Mouse (Mus musculus): Measurements from ENCODE around the gene Dnajc5.
A peak's percentile ranks its signal among the peaks of the same experiment; 100 is the strongest.

Dnajc5 gene

GRCm38 (mm10) chr2:181511231-181511630, 9.1 kb upstream of the Dnajc5 start:
- no peak for DNase-seq (ENCODE audit: low read depth)

DNA sequence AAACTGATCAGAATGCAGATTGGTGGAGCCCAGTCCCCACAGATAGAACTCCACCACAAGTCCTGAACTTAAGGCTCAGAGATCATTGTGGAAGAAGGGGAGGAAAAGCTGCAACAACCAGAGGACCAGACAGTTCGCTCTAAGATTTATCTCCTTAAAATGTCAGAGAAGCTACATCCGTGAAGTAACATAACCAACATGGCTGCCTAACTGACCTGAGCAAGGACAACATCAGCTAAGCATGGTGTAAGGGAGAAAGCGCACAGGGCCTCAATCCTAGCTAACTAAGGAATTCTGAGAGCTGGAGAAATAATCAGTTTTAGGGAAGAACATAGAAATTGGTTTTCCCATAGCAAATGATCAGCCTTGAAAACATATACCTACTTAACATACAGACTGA, 1.1 kb upstream of the Dnajc5 start:
- no peak for DNase-seq (ENCODE audit: low read depth)

GRCm38 (mm10) chr2:181520936-181521227, 597 bp downstream of the Dnajc5 start:
- no peak for DNase-seq (ENCODE audit: low read depth)

DNA sequence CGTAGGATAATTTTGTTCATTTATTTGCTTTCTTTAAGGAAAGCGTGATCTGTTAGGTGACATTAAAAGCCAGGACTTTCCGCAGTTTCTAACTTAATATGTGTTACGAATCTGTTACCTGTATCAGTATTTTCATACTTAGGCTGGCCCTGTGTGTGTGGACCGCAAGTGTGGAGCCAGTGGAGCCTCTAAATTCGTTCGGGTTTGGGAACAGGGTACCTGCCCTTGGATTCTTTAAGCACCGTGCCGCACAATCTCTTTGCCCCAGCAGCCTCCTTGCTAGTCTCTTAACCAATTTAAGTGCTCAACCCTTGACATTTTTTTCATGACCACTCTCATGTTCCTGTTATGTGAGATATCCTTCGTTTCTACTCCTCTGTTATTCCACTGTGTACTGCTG, 1.2 kb downstream of the Dnajc5 start:
- DNase-seq (ENCODE audit: low read depth): no peak

GRCm38 (mm10) chr2:181522811-181523210, 2.5 kb downstream of the Dnajc5 start:
- peak; percentile 39 for DNase-seq (ENCODE audit: low read depth)

GRCm38 (mm10) chr2:181525526-181525925, 5.2 kb downstream of the Dnajc5 start:
- DNase-seq (ENCODE audit: low read depth): no peak

DNA sequence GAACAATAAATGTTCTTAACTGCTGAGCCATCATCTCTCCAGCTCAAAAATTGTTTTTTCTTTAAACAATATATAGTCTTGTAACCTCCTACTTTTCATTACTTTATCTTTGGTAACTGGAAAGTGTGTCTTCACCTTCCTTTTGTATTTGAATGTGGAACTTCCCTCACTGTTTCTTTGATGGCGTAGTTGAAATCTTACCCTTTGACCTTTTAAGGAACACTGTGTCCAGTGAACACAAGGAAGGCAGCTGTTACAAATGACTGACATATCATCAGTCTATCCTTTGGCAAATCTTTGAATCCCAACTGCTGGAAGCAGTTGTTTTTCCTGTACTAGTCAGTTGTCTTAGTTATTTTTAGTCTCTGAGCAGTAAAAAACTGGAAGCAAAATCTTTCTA, 8.8 kb downstream of the Dnajc5 start:
- no peak for DNase-seq (ENCODE audit: low read depth)

- no peak for DNase-seq (ENCODE audit: low read depth)
Measured at GRCm38 (mm10) chr2:181532589-181532988, 12.3 kb downstream of the Dnajc5 start.

- no peak for DNase-seq (ENCODE audit: low read depth)
Measured at GRCm38 (mm10) chr2:181536410-181536809, 16.1 kb downstream of the Dnajc5 start.

GRCm38 (mm10) chr2:181537444-181538047, 17.3 kb downstream of the Dnajc5 start:
- DNase-seq (ENCODE audit: low read depth): peak; percentile 38

DNA sequence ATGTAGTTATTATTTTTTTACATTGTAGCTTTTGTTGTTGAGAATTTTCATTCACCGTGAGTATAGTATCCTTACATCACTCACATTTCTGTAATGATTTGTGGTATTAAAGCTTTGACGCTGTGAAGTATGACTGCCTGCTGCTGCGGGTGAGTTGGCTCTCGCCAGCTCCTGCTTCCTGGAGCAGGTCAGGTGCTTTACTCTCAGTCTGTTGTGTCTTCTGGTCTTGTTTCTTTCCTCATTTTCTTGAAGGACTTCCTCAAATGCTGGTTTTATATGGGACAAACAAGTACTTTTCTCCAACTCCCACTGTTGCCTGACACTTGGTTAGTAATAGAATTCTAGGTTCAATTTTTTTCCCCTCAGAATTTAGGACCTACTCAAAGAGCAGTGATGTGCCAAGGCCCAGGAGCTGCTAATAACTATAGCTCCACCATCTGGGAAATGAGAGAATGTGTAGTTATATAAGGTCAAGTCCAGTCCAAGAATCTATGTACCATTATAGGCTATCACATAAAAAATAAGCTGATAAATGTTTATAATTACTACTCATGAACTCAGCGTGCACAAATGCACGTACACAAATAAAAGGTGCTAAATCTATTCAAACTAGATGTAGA, 21.6 kb downstream of the Dnajc5 start:
- no peak for DNase-seq (ENCODE audit: low read depth)

DNA sequence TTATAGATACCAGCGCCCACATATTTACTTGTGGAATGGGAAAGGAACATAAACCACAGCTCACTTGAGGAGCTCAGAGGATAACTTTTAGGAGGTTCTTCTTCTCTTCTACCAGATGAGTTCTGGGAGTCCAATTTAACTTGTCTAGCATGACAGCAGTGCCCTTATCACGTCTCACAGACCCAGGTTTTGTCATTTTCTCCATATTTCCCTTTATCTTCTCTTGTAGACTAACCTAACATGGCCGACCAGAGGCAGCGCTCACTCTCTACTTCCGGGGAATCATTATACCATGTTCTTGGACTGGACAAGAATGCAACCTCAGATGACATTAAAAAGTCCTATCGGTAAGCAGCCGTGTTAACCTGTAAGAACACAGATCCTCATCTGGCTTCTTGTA, 25.9 kb downstream of the Dnajc5 start:
- DNase-seq (ENCODE audit: low read depth): no peak

- no peak for DNase-seq (ENCODE audit: low read depth)
Measured at GRCm38 (mm10) chr2:181548227-181548626, 27.9 kb downstream of the Dnajc5 start.

DNA sequence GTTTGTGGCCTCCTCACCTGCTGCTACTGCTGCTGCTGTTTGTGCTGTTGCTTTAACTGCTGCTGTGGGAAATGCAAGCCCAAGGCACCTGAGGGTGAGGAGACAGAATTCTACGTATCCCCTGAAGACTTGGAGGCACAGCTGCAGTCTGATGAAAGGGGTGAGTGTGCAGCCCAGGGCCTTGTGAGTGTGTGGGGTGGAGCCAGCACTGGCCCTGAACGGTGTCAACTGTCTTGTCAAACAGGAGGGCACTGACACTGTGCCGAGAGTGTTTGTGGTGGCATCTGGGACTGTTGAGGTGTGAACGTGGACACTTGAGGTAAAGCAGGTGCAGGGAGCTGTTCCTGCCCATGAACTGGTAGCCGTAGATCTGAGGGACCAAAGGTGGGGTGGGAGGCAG, 28.4 kb downstream of the Dnajc5 start:
- DNase-seq (ENCODE audit: low read depth): no peak

DNA sequence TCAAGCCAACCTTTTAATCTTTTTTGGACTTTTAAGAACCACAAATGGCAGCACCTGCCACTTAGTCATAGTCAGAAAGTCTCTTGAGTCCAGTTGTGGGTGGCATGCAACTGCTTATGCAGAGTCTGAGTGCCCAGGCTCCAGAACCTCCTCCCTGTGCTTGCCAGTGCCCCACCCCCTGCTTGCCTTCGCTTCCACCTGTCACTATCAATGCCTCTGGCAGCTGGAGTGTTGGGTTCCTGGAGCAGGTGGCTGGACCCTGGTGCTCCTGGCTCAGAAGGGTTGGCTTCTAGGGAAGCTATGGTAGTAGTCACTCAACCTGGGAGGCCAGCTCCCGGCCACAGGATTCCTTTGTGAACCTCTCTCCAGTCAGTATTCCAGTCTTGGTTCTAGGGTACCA, 29.9 kb downstream of the Dnajc5 start:
- DNase-seq (ENCODE audit: low read depth): no peak

DNA sequence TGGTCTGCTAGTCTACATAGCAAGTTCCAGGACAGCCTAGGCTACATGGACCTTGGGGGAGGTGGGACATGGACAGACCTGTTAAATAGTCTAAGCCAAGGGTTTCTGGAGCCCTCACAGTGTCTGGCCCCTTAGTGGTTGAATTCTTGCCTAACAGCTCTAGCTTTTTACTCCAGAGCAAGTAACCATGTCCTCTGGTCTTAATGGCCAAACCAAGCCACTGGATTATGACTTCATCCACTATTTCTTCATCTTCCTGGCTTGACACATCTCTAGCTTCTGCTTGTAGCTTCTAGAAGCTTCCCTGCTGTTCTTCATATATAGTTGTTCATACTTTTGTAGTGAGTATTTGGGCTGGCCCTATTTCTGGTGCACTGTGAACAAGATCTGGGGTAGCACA, 33.5 kb downstream of the Dnajc5 start:
- DNase-seq (ENCODE audit: low read depth): no peak

DNA sequence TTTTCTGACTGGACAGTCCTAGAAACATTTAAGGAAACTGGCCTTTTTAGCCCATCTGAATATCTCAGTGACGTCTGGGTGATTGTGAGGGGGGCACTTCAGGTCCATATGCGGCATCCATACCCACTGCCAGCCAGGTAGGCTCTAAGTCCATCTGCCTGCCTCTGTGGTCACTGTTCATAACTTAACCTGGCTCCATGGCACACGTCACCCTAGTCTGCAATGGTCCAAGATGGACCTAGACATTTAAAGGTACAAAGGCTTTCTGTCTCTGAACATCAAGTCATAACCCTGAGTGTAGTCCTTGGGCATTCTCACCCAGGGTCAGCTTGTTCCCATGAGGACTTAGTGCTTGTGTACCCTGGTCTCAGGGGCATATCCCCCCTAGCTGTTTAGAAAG, 47.1 kb downstream of the Dnajc5 start:
- DNase-seq (ENCODE audit: low read depth): no peak

- DNase-seq (ENCODE audit: low read depth): peak; percentile 62
Measured at GRCm38 (mm10) chr2:181568272-181569008, 48.2 kb downstream of the Dnajc5 start.

DNA sequence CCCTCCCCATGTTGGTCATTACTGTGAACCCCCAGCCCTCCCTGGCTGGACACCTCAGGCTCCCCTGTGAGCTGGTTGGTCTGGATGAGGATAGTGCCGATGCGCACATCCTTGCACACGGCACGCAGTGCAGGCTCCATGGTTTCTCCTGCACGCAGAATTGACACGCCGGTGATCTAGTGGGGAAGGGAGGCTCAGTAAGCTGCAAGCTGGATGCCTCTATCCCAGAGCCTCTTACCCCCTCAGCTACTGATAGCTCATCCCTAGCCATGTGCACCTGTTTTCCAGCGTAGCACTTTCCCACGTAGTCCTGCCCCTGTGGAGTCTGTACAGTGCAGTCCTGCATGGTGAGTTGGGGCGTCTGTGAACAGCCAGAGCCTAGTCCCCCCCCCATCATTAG, 49.6 kb downstream of the Dnajc5 start:
- no peak for DNase-seq (ENCODE audit: low read depth)

- no peak for DNase-seq (ENCODE audit: low read depth)
Measured at GRCm38 (mm10) chr2:181570375-181570774, 50.1 kb downstream of the Dnajc5 start.

DNA sequence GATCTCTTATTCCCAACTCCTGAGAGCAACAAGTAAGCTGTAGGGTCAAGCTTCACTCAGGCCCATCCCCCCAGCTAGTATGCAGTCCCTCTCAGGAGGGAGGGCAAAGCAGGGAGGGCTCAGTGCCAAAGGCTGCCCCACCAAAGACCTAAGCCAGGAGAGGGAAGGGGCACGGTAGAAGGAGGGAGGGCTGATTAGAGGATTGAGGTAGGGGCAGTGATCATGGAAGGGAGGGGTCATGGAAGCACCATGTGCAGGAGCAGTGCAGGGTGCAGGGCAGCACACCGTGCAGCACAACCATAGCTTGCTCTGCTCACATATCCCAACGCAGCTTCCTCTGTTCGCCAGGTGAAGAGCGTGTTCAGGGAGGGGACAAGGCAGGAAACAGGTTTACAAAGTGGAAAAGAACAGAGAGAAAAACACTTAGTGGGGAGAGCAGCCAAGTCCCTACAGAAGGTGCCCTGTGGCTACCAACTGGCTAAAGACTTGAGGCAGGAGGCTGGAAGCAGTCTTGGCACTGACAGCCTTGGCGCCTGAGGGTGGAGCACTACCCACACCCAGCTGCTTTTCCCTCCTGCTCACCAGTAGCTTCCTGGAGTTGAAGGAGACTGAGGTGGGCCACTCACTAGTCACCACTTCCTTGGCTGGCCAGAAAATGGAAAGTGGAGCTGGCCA, 50.8 kb downstream of the Dnajc5 start:
- no peak for DNase-seq (ENCODE audit: low read depth)

DNA sequence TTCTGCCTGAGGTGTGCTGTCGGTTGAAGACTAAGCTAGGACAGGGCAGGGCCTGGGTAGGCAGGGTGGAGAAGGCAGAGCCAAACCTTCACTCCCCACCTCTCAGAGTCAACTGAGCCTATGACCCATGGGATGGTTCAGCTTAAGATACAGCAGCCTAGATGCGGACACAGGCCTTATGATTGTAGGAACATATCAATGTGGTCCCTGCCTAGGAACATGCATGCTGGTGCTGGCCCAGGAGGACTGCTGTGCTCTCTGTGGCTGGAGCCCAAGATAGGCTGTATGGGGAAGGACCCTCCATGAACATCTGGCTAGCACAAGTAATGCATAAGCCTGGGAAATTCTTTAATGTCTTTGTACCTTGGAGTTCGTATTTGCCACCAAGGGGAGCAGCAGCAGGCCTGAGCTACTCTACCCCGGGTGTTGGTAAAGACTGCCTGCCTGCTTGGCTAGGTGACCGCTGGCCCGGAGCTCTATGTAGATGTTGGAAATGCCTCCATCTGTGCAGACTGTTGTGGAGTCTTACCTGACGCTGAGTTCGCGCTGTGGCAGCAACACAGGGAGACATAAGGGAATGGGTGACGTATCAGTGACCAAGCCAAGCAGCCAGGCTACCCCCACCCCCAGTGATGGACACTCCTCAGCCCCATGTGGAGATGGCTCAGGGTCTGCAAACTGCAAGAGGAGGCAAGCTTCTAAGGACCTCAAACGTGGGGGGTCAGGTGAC, 51.8 kb downstream of the Dnajc5 start:
- no peak for DNase-seq (ENCODE audit: low read depth)
